Mouse (Mus musculus): ENCODE data around the gene Cdnf.

Gene Cdnf

DNA sequence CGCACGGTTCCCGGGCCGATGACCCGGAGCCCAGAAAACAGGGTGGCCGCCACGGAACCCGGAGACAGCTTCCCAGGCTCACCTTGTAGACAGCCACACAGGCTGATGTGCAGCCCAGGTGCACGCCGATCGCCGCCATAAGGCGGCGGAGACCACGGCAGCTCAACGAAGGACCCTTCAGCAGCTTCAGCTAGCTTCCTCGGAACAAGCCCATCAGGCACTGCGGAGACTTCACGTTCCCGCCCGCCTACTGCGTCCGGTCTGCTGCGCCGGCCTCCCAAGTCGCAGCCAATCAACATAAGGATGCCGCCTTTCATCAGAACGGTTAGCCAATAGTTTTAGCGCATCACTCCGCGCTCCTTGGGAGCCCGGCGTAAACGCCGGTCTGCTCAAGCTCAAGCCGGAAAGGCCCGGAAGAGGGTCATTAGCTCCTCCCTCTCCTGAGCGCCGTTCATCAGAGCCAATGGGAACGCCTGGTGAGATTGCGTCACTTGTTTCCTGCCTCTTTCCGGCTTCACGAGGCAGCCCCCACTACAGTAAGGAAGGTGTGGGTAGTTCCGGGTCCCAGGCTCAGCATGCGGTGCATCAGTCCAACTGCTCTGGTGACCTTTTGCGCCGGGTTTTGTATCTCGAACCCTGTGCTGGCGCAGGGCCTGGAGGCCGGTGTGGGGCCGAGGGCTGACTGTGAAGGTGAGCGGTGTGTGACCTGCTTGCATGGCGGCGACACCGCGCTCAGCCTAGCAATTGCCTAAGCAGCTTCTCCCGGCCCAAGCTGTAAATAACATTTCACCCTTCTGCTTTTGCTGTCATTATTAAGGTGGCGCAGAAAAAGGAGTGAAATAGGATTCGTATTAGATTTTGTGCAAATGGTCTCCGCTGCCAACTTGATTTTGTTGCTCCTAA lies at the start of gene Cdnf, which contains the start of the genes Gm45902 and Hspa14:
TSS of gene Cdnf (plus strand) at position 479 of the 903 bp plus-strand sequence.
TSS of gene Gm45902 (minus strand) at position 239 of the 903 bp plus-strand sequence.
TSS of gene Hspa14 (minus strand) at position 263 of the 903 bp plus-strand sequence.
- DNase-seq (ENCODE audit: extremely low read depth, low read depth) = peak; percentile 98

DNA sequence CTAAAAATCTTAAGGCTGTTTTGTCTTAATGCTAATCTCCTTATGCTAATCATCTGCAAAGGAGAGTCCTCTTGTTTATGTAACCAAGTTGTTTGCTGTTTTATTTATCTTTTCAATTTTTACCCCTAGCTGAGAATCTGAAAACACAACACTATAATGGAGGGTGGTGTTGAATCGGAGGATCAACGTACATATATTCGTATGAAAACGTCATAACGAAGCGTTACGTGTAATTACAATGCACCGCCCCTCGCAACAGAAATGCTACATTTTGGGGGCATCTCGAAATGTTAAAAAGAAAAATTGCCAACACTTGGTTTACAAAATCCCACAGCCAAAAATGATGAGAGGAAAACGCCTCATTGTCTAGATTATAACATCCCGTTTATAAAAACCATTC lies 38.9 kb upstream of the Cdnf start:
- DNase-seq (ENCODE audit: extremely low read depth, low read depth) = peak; percentile 39

DNA sequence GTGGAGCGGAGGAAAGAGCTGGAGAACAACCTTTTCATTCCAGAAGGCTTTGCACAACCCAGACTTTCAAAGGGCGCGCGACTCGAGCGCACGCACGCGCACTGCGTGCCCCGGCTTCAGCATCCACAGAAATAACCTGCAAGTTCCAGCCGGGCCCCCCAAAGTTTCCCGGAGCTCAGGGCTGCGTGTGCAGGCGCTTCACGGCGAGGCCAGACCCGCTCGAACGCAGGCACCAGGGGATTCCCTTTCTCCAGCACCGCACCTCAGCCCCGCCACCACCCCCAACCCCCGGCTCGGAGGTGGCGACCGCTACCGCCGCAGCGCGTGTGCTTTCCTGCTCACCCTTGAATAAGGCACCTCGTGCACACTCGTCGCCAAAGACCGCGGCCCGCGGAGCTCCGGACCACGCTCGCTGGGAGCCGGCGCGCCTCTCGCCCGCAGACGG lies 38.4 kb upstream of the Cdnf start:
- DNase-seq (ENCODE audit: extremely low read depth, low read depth) = peak; percentile 38

DNA sequence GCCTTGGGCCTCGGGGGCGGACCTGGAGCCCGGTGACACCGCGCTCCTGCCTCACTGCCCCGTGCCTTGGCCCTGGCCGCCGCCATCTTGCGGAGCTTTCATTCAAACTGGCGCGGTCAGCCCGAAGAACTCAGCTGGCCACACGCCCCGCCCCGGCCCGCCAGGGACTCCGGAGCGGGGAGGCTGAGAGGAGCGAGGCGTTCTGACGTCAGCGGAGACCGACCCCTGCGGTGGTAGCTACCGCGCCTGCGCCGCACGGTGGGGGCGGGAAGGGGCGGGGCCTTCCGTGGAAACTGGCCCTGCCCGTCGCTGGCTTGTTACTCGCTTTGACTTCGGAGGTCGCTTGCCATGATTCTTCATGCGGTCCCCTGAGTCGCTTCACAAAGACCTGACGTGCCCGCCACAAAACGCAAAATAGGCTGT lies 38.0 kb upstream of the Cdnf start, which contains the start of gene Suv39h2:
TSS of gene Suv39h2 (minus strand) at position 171 of the 423 bp plus-strand sequence.
- DNase-seq (ENCODE audit: extremely low read depth, low read depth) = peak; percentile 71

DNA sequence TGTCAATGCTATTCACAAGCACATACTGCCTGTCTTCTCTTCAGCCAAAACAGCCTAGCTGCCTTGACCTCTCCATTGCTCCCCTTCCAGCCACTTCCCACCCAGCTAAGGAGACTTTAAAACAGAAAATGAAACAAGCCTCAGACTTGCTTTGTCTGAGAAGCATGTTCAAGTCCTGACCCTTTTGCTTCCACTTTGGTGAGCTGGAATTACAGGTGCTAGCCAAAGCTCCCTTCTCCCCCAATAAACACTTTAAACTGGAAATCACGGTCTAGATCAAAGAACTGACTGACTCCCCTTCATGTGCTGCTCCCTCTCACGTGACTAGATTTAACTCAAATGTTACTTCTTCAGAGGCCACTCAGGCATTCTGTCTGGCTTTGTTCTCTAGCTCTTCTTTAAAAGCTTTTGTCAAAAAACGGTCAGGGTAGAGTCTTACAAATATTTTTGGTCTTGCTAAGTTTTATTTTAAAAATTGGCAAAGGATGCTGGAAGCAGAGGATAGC lies 37.0 kb upstream of the Cdnf start:
- no peak for DNase-seq (ENCODE audit: extremely low read depth, low read depth)

DNA sequence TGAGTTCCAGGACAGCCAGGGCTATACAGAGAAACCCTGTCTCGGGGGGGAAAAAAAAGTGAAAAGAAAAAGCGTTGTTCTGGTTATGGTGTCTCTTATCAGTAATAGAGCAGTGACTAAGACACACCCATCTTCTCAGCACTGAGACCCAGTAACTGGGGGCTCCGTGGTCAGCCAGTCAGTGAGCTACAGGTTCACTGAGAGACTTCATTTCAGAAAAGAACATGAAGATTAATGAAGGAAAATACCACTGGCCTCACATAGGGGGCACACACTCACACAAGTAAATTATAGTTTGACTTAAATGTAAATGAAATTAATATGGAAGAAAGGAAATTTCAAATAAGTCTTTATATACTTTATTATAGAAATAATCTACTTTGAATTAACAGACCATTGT lies 32.6 kb upstream of the Cdnf start:
- peak; percentile 51 for DNase-seq (ENCODE audit: extremely low read depth, low read depth)

DNA sequence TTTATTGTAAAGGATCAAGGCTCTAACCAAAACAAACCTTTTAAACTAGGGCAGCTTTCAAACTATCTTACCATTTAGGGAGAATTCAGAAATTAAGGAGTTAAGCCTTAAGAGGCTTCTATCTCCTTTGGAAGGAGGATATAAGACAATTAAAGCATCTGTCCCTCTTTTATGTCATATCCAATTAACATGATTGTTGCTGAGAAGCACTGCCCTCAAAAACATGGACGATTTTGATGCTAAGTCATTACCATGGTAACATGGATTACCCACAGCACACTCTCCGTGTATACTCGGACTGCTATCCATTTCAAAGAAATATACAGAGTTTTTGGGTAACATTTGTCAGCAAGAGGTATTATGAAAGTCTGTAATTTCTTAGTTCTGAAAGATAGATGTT lies 23.0 kb upstream of the Cdnf start:
- DNase-seq (ENCODE audit: extremely low read depth, low read depth) = no peak

DNA sequence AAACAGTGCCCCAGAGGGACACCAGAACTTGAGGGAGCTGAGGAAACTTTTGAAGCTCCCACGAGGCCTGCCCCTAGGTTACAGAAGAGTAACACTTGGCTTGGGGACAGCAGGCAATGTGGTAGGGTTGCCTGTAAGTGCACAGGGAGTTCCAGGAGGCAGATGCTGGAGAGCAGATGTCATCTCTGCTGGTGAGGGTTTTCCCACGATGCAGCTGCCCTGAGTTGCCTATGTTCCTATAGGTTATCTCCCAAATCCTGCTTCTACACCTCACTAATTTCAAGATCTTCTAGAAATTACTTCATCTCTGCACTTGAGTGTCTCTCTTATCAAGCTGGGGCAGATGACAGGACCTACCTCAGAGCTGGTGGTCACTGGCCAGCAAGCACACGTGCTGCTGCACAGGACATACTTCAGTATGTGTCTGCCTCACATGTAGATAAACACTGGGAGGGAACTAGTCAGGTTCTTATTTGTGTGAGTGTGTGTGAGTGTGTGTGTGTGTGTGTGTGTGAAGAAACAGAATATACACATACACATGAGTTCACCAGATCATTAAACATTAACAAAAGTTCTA lies 18.9 kb upstream of the Cdnf start:
- no peak for DNase-seq (ENCODE audit: extremely low read depth, low read depth)

DNA sequence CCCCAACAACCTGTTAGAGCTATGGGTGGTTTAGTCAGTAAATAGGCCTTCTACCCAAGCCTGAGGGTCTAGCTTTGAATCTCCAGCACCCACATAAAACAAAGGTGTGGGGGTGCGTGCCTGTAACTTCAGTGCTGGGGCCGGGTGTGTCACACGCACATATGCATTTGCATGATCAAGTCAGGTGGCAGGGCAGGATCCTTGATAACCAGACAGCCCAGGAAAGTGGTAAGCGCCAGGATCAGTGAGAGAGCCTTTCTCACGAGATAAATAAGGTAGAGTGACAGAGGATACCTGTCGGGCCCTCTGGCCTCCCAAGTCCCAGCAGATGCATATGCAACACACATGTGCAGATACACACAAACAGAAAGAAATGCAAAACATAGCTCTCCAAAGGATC lies 13.3 kb upstream of the Cdnf start:
- DNase-seq (ENCODE audit: extremely low read depth, low read depth) = no peak

DNA sequence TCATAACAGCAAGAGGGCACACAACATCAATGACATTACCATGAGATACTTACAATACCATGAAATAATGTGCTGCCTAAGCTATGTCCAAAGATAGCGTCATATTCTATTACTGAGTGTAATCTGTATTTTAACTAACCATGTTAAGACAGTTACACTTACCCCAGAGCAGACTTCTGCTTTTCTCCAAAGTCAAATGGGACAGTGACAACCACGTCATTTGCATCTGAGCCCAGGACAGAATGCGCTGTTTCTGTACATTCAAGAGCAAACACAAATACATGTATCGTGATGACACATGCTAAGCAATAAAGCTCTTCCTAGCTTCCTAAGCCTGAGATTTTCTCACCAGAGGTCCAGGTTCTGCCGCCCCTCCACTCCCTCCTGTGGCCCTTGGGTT lies 11.9 kb upstream of the Cdnf start:
- DNase-seq (ENCODE audit: extremely low read depth, low read depth) = peak; percentile 5

DNA sequence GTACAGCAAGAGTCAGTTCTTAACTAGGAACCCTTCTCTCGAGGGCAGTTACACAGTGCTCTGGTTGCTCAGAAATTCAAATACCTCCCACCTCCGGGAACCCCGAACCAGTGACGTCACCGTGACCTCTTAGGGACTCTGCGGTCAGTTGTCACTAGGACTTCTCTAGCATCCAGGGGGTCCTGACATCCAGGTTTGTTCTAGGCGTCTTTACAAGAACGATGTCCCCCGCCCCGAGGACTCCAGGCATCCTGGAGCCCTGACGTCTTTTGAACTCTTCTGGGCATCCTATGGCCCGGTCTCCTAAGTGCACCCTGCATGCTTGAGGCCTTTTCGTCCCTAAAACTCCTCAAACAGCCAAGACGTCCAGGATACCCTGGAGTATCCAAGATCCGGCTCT lies 754 bp upstream of the Cdnf start:
- peak; percentile 41 for DNase-seq (ENCODE audit: extremely low read depth, low read depth)

DNA sequence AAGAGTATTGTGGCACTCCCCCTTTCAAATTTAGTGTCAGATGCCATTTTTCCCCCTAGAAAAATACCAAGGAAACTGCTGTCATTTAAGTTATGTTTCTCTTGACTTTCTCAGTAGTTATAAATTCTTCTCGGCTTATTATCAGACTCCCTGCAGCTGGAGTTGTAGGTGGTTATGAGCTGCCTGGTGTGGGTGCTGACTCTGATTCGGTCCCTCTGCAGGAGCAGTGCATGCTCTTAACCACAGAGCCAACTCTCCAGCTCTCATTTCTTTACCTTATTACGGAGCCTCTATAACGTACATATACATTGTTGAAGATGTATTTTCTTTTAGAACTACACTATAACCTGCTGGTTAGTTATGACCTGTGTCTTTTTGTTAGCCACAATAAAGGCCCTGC lies 9.7 kb downstream of the Cdnf start:
- no peak for DNase-seq (ENCODE audit: extremely low read depth, low read depth)

DNA sequence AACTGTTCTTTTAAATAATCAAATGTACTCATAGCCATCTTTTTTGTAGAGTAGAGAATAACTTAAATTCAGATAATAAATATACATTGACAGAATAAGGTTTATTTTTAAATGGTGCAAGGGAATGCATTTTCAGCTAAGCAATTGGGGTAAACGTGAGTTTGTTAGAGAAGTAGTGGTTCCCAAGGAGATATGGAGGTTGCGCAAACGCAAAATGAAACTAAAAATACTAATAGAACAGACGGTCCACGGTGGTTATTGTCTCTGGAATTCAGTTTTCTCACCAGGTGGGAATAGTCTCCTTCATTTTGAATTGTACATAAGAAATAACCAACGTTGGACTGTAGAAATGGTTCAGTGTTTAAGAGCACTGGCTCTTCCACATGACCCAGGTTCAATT lies 13.5 kb downstream of the Cdnf start:
- no peak for DNase-seq (ENCODE audit: extremely low read depth, low read depth)

DNA sequence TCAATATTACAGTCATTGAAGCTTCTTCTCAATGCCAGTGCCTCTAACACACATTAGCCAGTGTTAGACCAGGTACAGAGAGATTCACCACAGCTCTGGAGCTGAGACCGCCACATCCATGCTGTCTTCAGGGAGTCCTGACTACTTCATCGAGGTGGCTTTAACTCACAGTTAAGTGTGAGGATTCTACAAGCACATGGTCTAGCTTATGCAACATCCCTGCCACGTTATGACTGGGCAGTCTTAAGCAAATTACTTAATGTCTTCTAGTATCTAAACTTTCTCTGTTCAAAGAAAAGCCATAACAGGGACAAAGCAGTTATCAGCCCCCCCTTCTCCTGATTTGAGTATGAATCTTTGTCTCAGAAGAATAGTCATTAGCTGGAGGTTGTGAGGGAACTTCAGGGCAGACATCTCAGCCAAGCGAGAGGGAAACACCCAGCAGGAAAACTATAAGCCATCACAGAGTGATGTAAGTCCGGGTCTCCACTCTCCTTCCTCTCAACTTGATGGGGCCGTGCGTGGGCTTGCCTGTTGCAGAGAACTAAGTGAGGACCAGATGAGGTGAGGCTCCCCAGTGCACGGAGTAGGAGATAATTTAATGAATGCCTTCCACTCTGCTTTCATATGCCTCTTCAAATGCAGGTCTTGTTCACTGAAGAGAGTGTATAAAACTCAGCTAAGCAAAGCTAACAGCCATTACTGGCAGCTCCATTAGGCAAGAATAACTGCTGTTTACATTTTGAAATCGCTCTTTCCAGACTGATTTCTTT lies 28.7 kb downstream of the Cdnf start:
- no peak for DNase-seq (ENCODE audit: extremely low read depth, low read depth)

DNA sequence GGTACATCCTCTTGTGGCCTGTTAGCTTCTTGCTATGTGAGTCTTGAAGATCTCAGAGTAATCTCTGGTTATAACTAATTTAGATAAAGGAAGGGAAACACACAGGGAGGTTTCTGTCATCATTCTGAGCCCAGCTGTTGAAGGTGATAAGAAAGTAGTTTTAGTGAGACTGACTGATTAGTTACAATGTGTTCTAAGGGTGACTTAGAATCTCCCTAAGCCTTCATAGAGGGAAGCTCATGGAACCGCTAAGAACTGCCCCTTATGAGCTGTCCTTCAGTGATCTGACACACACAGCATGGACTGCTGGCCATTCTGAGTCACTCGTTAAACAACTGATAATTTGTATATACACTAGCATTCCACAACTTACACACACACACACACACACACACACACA lies 33.2 kb downstream of the Cdnf start:
- DNase-seq (ENCODE audit: extremely low read depth, low read depth) = peak; percentile 24

DNA sequence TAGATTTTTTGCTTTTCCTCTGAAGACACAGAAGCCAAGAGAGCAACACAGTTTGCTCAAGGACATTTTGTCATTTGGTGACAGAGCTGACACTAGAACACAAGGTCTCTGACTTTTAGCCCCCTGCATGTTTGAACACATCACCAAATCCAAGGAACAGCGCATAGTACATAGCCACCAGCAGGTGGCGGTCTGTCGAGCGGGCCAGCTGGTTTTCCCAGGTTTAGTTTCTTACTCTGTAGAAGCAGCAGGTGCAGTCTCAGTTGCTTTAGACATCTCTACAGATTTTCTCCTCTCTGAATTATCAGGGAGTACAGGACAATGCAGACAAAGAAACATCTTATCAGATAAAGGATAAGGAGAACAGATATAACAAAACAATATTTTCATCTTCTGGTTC lies 33.8 kb downstream of the Cdnf start:
- peak; percentile 30 for DNase-seq (ENCODE audit: extremely low read depth, low read depth)

DNA sequence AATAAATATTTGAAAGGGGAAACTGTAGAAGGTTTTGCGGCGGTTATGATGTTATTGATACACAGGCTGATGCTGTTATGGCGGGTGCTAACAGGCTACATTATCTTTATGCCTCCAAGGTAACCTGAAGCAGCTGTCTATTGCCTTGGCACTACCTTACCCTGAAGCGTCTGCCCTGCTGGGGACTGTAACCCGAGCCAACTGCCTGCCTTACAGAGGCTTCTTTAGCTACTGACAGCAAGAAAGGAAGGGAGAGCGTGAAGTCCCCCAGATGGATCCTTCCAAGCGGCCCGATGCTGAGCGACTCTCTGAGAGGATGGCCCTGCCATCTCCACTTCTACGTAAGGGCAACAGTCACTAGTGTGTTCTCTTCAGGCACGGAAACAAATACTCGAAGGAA lies 57.4 kb downstream of the Cdnf start, which contains the start of gene Fam107b:
TSS of gene Fam107b (plus strand) at position 303 of the 400 bp plus-strand sequence.
- DNase-seq (ENCODE audit: extremely low read depth, low read depth) = no peak

DNA sequence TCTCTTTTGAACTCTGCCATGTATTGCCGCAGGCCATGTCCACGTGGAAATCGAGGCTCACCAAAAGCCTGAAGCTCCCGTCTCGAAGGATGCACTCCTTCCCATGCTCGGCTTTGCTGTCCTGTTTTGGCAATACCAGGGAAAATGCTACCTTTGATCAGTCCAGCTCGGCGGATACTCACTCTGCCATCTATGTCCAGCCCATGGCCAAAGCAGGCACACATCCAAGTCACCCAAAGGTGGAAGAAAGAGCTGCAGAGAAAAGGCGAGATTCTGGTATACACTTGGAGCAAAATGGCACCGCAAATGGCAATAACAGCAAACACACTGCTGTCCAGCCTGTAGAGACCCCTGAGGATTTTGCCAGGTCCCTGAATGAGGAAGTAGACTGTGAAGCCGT lies 57.8 kb downstream of the Cdnf start:
- no peak for DNase-seq (ENCODE audit: extremely low read depth, low read depth)

DNA sequence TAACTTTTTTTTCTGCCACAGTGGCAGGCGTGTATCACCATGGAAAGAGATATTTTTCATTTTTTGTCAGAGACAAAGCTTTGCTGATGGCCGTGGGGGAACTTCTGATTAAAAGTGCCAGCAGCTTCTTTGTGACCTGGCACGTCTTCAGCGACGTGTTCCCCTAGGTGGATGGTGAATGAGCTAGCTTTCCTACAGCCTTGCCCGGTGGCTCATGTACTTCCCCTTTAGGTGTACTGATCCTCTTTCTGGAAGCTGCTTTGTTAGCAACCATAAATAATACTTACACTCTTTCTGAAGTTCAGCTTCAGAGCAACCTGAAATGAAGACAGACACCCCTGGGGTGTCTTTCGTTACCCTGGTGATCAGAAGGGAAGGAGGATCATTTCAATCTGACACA lies 61.1 kb downstream of the Cdnf start:
- DNase-seq (ENCODE audit: extremely low read depth, low read depth) = peak; percentile 10

DNA sequence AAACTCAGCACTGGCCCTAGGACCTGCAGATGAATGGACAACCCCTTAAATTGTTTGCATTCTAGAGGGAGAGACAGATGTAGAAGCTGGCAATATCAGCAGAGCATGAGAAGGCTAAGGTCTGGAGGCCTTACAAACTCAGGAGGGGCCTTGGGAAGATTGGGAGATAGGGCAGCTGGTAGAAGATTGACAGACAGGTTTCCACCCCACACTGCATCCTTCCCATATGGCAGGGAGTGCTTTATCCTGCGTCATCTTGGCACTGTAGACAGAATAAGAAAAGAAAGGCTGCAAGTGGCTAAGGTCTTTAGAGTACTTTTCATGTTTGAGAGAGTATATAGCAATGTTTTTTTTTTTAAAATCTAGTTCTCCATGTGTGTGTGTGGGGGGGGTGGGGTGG lies 62.3 kb downstream of the Cdnf start:
- no peak for DNase-seq (ENCODE audit: extremely low read depth, low read depth)

Measured in MEL-GATA-1-ER (cell line).